Mouse (Mus musculus) lung, adult 18-20 months (tissue): ENCODE results near the gene Rcan1.
A peak's percentile ranks its signal among the peaks of the same experiment; 100 is the strongest.
"Not testable (repeated sequence)": the region's sequence is repeated elsewhere in the genome, so short reads cannot be mapped to it uniquely, and the experiment has no call there.

Experiments
- DNase-seq, 2 experiments: peaks; one replicate each; pipeline ENCODE4 v3.0.0; 2022; ENCODE audit warnings: mixed read lengths in 2 of 2

Rcan1 gene

GRCm38 (mm10) chr16:92470706-92471105 lies at the start of gene Rcan1:
TSS of gene Rcan1 (minus strand) at chr16:92470867.
- no peak for DNase-seq

GRCm38 (mm10) chr16:92519820-92520492 lies 49.3 kb upstream of the Rcan1 start:
- DNase-seq: peak; percentile 28 to 58

- peak; percentile 27 to 61 for DNase-seq
These were observed 48.1 kb upstream of the Rcan1 start for GRCm38 (mm10) chr16:92518718-92519117.

- DNase-seq: peak in 1 of 2 experiments; percentile 35
These were observed 45.5 kb upstream of the Rcan1 start for GRCm38 (mm10) chr16:92516139-92516538.

- DNase-seq: not testable (repeated sequence)
These were observed 44.2 kb upstream of the Rcan1 start for GRCm38 (mm10) chr16:92514896-92515295.

GRCm38 (mm10) chr16:92511773-92512391 lies 41.2 kb upstream of the Rcan1 start:
- peak in 1 of 2 experiments; percentile 42 for DNase-seq

- DNase-seq: peak in 1 of 2 experiments; percentile 30
These were observed 40.4 kb upstream of the Rcan1 start for GRCm38 (mm10) chr16:92510835-92511772.

- no peak for DNase-seq
These were observed 36.9 kb upstream of the Rcan1 start for GRCm38 (mm10) chr16:92507573-92507972.

- peak in 1 of 2 experiments; percentile 24 for DNase-seq
These were observed 32.4 kb upstream of the Rcan1 start for GRCm38 (mm10) chr16:92503105-92503504.

GRCm38 (mm10) chr16:92500534-92500933 lies 29.9 kb upstream of the Rcan1 start:
- no peak for DNase-seq

GRCm38 (mm10) chr16:92499324-92499723 lies 28.7 kb upstream of the Rcan1 start:
- DNase-seq: no peak

GRCm38 (mm10) chr16:92498589-92498981 lies 27.9 kb upstream of the Rcan1 start:
- peak; percentile 24 to 45 for DNase-seq

GRCm38 (mm10) chr16:92497851-92498588 lies 27.4 kb upstream of the Rcan1 start:
- peak; percentile 23 to 40 for DNase-seq

GRCm38 (mm10) chr16:92489356-92489755 lies 18.7 kb upstream of the Rcan1 start:
- DNase-seq: no peak

- no peak for DNase-seq
These were observed 17.8 kb upstream of the Rcan1 start for GRCm38 (mm10) chr16:92488456-92488855.

- DNase-seq: peak in 1 of 2 experiments; percentile 53
These were observed 16.8 kb upstream of the Rcan1 start for GRCm38 (mm10) chr16:92487489-92487888.

GRCm38 (mm10) chr16:92487086-92487485 lies 16.4 kb upstream of the Rcan1 start:
- DNase-seq: no peak

GRCm38 (mm10) chr16:92485436-92485835 lies 14.8 kb upstream of the Rcan1 start, which contains the start of gene Clic6:
TSS of gene Clic6 (plus strand) at chr16:92485736.
- no peak for DNase-seq

- peak; percentile 63 to 64 for DNase-seq
These were observed 8.0 kb upstream of the Rcan1 start for GRCm38 (mm10) chr16:92478561-92479150.

GRCm38 (mm10) chr16:92475093-92475860 lies 4.6 kb upstream of the Rcan1 start:
- DNase-seq: peak; percentile 48 to 67

GRCm38 (mm10) chr16:92472898-92473297 lies 2.2 kb upstream of the Rcan1 start:
- no peak for DNase-seq
